Mouse (Mus musculus) right cerebral cortex, postnatal 4 days (tissue): Measurements from ENCODE around the gene Plxdc1.
A peak's percentile ranks its signal among the peaks of the same experiment; 100 is the strongest.

Experiments
- DNase-seq: peaks from one replicate; pipeline ENCODE4 v3.0.0-alpha.2; 2022

The Plxdc1 gene

GRCm38 (mm10) chr11:97985727-97986677, at the start of gene Plxdc1:
Gene Plxdc1 (minus strand): TSS chr11:97986444.
- no peak for DNase-seq

GRCm38 (mm10) chr11:98035977-98036377, 49.7 kb upstream of the Plxdc1 start:
- DNase-seq = peak; percentile 58

GRCm38 (mm10) chr11:98034840-98035239, 48.6 kb upstream of the Plxdc1 start:
- peak; percentile 51 for DNase-seq

GRCm38 (mm10) chr11:98034061-98034460, 47.8 kb upstream of the Plxdc1 start:
- DNase-seq = no peak

- DNase-seq = peak; percentile 92
Measured at GRCm38 (mm10) chr11:98031443-98031770, 45.2 kb upstream of the Plxdc1 start.

- DNase-seq = no peak
Measured at GRCm38 (mm10) chr11:98030701-98031442, 44.6 kb upstream of the Plxdc1 start.

GRCm38 (mm10) chr11:98027785-98028184, 41.5 kb upstream of the Plxdc1 start:
- DNase-seq = no peak

GRCm38 (mm10) chr11:98027297-98027688, 41.0 kb upstream of the Plxdc1 start:
- no peak for DNase-seq

GRCm38 (mm10) chr11:98026570-98027296, 40.5 kb upstream of the Plxdc1 start, which contains the start of gene Rpl19:
Gene Rpl19 (plus strand): TSS chr11:98026710.
- peak; percentile 93 for DNase-seq

- DNase-seq = no peak
Measured at GRCm38 (mm10) chr11:98026248-98026569, 40.0 kb upstream of the Plxdc1 start.

- no peak for DNase-seq
Measured at GRCm38 (mm10) chr11:98024516-98024915, 38.3 kb upstream of the Plxdc1 start.

GRCm38 (mm10) chr11:98022555-98023371, 36.5 kb upstream of the Plxdc1 start, which contains the start of gene Cacnb1:
Gene Cacnb1 (minus strand): TSS chr11:98023034.
- DNase-seq = peak; percentile 79

- no peak for DNase-seq
Measured at GRCm38 (mm10) chr11:98022253-98022554, 36.0 kb upstream of the Plxdc1 start.

- DNase-seq = peak; percentile 69
Measured at GRCm38 (mm10) chr11:98021565-98022252, 35.5 kb upstream of the Plxdc1 start.

- DNase-seq = no peak
Measured at GRCm38 (mm10) chr11:98021118-98021517, 34.9 kb upstream of the Plxdc1 start.

GRCm38 (mm10) chr11:98020710-98021109, 34.5 kb upstream of the Plxdc1 start:
- DNase-seq = no peak

- no peak for DNase-seq
Measured at GRCm38 (mm10) chr11:98019883-98020610, 33.8 kb upstream of the Plxdc1 start.

- peak; percentile 63 for DNase-seq
Measured at GRCm38 (mm10) chr11:98018858-98019641, 32.8 kb upstream of the Plxdc1 start.

- no peak for DNase-seq
Measured at GRCm38 (mm10) chr11:98018222-98018621, 32.0 kb upstream of the Plxdc1 start.

- no peak for DNase-seq
Measured at GRCm38 (mm10) chr11:98016824-98017223, 30.6 kb upstream of the Plxdc1 start.
